Mouse (Mus musculus) bone marrow macrophage, adult 2 months (primary cell): ENCODE measurements around the gene Serpinh1.

ENCODE experiments used
- CTCF ChIP-seq: IDR thresholded peaks from 2 replicates; pipeline ENCODE4 v1.5.1; 2012; ENCODE audit warnings: low read depth, mild to moderate bottlenecking, low read length, moderate library complexity
- POLR2A ChIP-seq: IDR thresholded peaks from 2 replicates; pipeline ENCODE4 v1.6.1; 2012; ENCODE audit warnings: mild to moderate bottlenecking, low read depth, low read length, borderline replicate concordance

- TF ChIP-seq CTCF (no peak), POLR2A (no peak)
These were observed 47.4 kb downstream of the Serpinh1 start for GRCm38 (mm10) chr7:99305688-99306087.
